Mouse (Mus musculus) T-helper 17 cell (primary cell): ENCODE measurements around the gene Zfp354a.
"Not testable (repeated sequence)": the region's sequence is repeated elsewhere in the genome, so short reads cannot be mapped to it uniquely, and the experiment has no call there.

Experiments
- in situ Hi-C, 2 experiments: fragments of 300-600 bp; cut with MboI, MseI; formaldehyde crosslinking; loops; 1 replicate in 1 of 2; 2 replicates in 1 of 2; pipeline ENCODE4 v1.15.1; 2025; ENCODE audit warnings: high pct_unique_total_duplicates in 2 of 2

Zfp354a gene

DNA sequence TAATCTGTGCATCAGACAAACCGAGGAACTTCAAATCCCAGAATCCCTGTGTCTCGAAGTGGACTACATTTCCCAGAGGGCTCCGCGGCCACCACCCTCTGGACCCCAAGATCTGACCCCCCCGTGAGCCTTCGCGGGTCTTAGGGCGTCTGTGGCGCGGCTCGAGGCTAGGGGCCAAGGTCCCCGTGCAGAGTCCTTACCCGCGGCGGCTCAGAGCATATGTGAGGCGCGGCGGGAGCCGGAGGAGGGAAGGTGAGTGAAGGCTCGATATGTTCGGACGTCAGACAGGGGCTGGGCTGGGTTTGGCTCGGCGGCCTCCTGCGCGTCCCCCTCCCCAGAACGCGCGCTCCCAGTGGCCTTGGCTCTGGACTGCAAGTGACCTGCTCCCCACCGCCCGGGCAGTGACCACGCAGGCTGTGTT, at the start of gene Zfp354a:
Zfp354a (plus strand) TSS at position 107 of the 421 bp plus-strand sequence.
- in situ Hi-C loops, result no loop called here

DNA sequence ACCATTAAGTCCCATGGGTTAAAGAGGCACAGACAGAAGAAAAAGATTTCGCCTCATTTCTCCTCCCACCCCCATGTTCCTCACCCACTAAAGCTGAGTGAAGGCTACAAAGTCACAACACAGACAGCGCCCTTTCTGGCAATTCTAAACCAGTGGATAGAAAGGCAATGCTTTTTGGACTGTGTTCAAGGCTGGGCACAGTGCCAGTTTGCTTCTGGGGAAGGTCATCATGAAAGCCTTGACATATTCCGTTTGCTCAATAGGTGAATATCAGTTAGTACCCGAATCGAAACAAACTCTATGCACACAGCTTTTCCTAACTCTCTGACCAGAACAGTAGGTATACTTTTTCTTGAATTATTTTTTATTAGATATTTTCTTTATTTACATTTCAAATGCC, 47.2 kb upstream of the Zfp354a start:
- in situ Hi-C loops, result no loop called here

DNA sequence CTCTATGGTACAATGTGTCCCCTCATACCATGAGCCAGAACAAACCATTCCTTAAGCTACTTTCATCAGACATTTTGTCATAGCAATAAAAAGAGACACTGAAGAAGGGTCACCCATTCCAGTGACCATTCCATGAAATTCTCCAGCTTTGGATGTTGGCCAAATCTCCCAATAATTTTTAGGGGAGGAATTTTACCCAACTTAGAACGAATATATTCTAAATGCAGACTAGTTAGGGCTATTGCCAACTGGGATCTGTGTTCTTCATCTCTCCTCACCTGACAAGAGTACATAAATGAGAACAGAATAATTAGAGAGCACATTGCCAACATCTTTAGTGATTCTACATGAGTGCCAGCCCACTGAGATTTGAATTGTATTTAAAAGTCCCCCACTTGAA, 45.1 kb upstream of the Zfp354a start, which contains the start of gene Olfr54:
Olfr54 (plus strand) TSS at position 301 of the 400 bp plus-strand sequence.
- in situ Hi-C loops, result no loop called here

DNA sequence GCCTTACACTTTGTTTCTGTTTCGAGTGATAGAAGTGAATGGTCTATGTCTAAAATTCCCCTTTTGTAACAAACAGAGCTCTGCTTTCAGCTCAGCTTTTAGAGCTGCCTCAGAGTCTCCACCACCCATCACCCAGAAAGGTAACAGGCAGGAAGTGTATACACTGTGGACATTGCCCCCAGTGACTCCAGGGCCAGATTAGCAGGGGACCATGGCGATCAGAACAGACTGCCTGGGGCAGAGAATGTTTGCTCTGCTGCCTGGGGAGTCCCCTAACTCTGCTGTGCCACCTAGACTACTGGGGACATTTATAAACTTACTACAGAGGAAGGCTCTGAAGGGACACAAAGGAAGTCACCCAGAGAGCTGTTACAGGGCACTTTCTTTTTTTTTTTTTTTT, 42.7 kb upstream of the Zfp354a start:
- in situ Hi-C loops, result no loop called here

DNA sequence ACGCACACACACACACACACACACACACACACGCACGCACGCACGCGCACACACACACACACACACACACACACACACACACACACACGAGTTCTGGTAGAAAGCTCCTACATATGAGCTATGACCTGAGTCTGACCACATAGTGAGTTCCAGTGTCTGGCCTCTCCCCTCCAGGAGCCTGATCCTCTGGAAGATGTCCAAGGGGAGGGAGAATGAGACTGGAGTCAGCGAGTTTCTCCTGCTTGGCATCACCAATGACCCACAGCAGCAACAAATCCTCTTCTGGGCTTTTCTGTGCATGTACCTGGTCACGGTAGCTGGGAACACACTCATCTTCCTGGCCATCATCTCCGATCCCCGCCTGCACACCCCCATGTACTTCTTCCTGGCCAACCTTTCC, 32.2 kb upstream of the Zfp354a start:
- in situ Hi-C loops, result not testable (repeated sequence)

DNA sequence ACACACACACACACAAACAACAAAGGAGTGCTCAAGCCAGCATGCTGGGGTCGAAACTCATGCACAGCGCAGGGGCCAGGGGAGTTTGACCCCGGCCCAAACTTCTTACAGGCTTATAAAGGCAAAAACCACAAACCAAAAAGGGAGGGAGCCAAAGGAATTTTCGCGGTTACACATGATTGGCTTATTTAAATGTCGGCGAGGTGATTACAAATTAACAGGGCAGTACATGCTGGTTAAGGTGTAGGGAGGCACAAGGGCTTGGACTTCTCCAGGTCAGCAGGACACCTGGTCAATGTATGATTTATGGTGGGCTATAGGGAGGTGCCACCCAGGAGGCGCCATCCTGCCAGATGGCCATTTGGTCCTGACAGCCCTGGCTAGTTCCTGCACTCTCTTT, 29.7 kb upstream of the Zfp354a start:
- in situ Hi-C loops, result not testable (repeated sequence)

DNA sequence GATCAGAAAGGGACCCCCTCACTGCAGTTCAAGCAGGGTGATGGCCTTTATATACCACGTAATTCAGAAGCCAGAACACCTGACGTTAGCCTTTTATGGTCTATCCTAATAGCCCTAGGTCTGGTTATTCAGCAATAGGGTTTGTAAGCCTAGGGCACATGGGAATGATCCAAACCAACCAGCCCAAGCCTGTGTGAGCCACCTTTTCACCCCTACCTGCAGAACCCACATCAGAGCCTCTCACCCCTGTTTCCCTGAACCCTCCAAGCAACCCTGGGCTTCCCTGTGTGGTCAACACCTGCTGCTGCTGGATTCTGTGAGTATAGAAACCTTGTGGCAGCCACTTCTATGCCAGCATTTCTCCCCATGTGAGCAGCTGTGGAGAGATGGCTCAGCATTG, 28.8 kb upstream of the Zfp354a start:
- in situ Hi-C loops, result loop anchor here (5.0 kb wide), 1 partner anchor 88 kb away; the partner anchor contains the start of gene 4933414I15Rik (in 2 of the 2)

DNA sequence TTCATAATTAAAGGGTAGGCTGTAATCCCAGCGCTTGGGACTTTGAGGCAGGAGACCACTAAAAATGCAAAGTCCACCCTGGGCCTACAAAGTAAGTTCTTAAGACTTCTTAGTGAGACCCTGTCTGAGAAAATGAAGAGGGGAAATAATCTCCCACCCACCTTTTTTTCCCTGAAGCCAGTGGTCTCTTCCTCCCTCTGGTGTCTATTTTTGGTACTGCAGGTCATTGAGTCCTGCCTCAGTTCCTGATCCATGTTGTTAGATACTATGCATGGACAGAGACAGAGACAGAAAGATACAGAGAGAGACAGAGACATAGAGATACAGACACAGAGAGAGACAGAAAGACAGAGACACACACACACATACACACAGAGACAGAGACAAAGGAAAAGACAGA, 26.2 kb upstream of the Zfp354a start:
- in situ Hi-C loops, result loop anchor here (5.0 kb wide), 1 partner anchor 91 kb away; the partner anchor contains the start of gene 4933414I15Rik (in 2 of the 2)

DNA sequence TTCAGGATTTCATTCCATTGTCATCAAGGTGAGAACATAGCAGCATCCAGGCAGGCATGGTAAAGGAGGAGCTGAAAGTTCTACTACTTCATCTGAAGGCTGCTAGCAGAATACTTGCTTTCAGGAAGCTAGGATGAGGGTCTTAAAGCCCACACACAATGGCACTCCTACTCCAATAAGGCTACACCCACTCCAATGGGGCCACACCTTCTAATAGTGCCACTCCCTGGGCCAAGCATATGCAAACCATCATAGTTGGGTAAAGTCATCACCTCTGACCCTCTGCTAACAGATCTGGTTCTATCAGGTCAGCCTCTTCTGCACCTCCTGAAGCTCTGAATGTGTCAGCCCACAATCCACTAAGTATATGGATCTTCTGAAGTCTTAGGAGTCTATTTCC, 24.9 kb upstream of the Zfp354a start:
- in situ Hi-C loops, result loop anchor here (5.0 kb wide), 1 partner anchor 92 kb away; the partner anchor contains the start of gene 4933414I15Rik (in 2 of the 2)

DNA sequence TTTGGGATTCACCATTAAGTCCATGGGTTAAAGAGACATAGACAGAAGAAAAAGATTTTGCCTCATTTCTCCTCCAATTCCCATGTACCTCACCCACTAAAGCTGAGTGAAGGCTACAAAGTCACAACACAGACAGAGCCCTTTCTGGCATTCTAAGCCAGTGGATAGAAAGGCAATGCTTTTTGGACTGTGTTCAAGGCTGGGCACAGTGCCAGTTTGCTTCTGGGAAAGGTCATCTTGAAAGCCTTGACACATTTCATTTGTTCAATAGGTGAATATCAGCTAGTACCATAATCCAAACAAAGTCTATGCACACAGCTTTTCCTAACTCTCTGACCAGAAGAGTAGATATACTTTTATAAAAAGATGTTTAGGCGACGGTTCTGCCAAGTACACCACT, 23.1 kb upstream of the Zfp354a start:
- in situ Hi-C loops, result no loop called here

DNA sequence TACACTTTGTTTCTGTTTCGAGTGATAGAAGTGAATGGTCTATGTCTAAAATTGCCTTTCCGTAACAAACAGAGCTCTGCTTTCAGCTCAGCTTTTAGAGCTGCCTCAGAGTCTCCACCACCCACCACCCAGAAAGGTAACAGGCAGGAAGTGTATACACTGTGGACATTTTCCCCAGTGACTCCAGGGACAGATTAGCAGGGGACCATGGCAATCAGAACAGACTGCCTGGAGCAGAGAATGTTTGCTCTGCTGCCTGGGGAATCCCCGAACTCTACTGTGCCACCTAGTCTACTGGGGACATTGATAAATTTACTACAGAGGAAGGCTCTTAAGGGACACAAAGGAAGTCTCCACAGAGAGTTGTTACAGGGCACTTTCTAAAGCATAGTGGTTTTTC, 14.3 kb upstream of the Zfp354a start:
- in situ Hi-C loops, result not testable (repeated sequence)

DNA sequence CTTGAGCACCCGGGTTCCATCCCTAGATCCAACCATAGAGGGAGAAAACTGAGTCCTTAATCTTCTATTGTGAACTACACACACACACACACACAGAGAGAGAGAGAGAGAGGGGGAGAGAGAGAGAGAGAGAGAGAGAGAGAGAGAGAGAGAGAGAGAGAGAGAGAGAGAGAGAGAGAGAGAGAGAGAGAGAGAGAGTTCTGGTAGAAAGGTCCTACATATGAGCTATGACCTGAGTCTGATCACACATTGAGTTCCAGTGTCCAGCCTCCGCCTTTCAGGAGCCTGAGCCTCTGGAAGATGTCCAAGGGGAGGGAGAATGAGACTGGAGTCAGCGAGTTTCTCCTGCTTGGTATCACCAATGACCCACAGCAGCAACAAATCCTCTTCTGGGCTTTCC, 11.2 kb upstream of the Zfp354a start, which contains the start of gene Olfr1375:
Olfr1375 (plus strand) TSS at position 301 of the 400 bp plus-strand sequence.
- in situ Hi-C loops, result not testable (repeated sequence)

DNA sequence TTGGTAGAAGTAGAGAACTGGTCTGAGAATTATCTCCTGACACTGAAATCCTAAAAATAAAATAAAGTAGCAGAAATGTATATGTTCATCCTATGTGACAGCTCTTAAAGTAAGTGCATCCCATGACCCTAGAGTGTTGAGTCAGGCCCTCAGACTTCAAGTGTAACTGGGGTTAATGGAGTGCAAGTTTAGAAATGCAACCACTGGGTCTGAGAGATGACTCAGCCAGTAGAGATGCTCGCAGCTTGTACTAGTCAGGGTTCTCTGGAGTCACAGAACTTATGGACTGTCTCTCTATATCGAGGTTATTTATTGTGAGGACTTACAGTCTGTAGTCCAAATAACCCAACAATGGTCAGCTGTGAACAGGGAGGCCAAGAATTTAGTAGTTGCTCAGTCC, 7.4 kb upstream of the Zfp354a start:
- in situ Hi-C loops, result no loop called here

DNA sequence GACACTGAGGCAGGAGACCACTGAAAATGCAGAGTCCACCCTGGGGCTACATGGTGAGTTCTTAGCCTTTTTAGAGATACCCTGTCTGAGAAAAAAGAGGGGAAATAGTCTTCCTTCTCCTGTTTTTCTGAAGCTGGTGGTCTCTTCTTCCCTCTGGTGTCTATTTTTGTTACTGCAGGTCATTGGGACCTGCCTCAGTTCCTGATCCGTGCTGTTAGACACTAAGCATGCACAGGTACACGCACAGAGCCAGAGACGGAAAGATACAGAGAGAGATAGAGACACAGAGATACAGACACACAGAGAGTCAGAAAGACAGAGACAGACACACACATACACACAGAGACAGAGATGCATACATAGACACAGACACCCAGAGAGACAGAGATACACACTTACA, 5.8 kb upstream of the Zfp354a start:
- in situ Hi-C loops, result no loop called here

DNA sequence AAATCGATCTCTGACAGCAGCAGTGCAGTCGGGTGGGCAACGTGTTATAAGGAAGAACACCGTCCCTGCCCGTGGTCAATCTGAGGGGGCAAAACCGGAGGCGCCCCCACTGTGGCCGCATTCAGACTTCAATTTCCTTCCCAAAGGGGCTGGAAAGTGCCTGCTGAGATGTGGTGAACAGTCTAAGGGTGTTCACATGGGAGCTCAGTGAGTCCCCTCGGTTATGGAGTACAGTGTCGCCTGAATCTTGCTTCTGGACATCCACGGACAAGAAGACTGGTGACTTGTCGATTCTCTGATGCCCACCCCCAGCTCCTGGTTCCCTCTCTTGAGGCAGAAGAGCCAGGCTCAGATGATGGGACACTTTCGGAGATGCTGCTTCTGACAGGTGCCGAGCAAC, 583 bp downstream of the Zfp354a start:
- in situ Hi-C loops, result no loop called here

DNA sequence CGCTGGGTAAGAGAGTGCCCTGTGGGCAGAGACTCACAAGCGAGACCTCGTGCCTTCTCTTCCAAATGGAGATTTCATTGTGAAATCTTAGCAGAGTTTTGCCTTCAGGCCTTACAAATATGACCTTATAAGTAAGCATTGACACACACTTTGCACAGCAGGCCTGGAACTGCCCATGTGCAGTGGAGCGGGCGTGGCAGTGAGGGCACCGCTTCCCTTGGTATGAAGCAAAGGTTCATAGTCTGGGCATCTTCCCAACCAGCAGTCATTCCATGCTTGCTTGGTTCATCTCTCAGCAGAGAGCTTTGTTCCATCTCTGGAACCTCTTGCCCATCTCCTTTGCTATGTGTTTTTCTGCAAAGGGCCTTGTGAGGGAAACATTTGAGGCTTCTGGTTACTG, 1.9 kb downstream of the Zfp354a start:
- in situ Hi-C loops, result no loop called here

DNA sequence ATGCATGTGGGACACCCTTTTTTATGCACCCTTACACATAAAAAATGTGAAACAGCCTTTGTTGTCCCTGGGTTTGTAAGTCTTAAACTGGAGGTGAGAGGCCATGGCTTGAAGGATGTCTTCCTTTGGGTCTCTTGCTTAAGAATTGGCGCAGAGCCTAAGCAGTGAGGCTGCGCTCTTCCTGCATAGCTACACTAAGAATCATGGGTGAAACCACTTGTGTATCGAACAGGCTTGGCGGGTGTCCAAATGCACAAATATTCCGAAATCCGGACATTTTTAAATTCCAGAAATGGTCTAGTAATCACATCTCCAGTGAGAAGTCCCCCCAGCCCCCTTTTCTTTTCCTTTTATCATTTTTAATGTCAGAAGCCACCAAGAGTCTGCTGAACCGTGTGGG, 4.2 kb downstream of the Zfp354a start:
- in situ Hi-C loops, result no loop called here

DNA sequence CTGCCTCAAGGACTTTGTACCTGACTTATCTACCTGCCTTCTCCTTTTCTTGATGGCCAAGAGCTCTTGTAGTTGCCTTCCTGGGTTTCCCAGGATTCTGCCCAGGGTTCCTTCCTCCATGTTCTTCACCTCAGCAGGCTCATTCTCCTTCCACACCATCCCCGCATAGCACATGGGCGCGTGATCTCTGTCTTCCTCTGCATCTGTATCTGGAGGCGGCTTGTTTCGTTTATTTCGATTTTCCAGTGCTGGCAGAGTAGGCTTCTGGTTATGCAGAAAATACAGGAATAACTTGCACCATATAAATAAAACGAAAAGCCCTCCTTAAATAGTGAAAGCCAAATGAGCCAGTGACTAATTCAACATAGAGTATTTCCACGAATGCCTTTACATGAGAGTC, 4.8 kb downstream of the Zfp354a start:
- in situ Hi-C loops, result no loop called here

DNA sequence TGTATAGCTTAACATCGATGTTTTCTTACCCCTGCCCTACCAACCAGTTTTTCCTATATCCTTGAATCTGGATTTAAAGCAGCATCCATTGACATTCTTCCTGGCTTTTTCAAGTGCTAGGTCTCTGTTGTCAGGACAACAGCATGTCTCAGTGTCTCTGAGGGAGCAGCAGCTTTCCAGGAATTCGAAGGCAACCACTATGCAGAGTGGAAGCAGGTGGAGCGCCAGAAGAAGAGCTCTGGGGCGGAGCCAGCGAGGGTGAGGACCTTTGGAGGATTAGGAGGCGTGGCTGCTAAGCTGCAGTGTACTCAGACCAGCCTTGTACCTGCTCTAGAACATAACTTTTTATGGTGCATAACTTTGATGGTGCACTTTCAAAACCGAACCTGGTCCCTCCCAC, 25.5 kb downstream of the Zfp354a start:
- in situ Hi-C loops, result no loop called here

DNA sequence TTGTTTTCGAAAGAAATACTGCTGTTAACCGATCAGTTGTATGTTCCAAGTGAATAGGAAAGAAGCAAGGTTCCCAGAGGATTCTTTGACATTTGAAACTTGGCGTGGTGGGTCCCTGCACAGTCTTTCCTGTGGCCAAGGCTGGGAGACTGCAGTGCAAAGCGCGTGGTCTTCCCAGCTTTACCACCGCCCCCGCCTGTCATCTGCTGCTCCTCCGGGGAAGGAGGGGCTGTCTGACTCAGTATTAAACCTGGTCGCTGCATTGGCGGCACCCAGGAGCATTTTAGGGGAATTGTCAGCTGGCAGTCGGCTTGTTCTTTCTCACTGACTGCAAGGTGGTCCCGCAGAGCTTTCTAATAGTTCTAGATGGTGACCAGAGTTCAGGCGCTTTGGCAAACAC, 26.2 kb downstream of the Zfp354a start:
- in situ Hi-C loops, result no loop called here

DNA sequence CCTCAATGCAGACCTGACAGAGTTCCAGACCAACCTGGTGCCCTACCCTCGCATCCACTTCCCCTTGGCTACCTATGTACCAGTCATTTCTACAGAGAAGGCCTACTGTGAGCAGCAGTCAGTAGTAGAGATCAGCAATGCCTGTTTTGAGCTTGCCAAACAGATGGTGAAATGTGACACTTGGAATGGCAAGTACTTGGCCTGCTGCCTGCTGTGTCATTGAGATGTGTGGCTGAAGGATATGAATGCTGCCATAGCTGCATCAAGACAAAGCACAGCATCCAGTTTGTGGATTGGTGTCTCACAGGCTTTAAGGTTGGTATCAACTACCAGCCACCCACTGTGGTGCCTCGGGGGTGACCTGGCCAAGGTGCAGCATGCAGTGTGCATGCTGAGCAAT, 48.2 kb downstream of the Zfp354a start:
- in situ Hi-C loops, result no loop called here

DNA sequence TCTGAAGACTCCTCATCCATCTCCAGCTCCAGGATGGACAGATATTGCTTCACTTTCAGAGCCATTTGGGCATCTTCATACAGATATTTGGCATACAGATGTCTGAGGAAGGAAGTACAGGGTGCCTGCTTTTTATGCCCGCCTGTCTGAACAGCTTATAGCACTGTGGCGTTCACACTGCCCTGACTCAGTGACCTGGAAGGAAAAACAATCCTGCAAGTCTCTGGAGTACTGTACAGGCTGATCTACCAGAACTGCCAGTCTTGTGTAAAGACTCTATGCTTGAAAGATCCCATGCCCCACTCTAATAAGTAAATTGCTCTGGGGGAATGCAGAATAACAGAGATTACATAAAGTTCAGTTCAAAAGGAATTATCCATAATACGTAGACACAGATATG, 51.6 kb downstream of the Zfp354a start:
- in situ Hi-C loops, result no loop called here
